18 mouse cellular contexts compared by ENCODE assay signal in genomic region chr3:27695612-27696448, GRCm38 (mm10). TPM values are rescaled to one million over a fixed set of nuclear protein-coding genes. Genes with fewer than 3 reads are reported as not detected.
DNase-seq lines count a peak whose midpoint lies in the region; ATAC-seq and TF ChIP-seq lines count a peak whose summit lies in the region.
"Had no signal": no experiment of that assay in that cellular context is flagged by ENCODE, and none has a peak within 500 bp of the region (broad histone marks: within the 10 kb centered on the region; RNA-seq: fewer than 3 reads in every experiment).

No protein-coding gene starts in this region.

- 0 out of 2 replicates have a peak, but pooled peaks have one; percentile 20 for ATAC-seq in heart, embryonic 12.5 days (ENCODE audit: insufficient number of reproducible peaks, low FRiP score)
- ATAC-seq in kidney, postnatal 0 days (replicated peaks; ENCODE audit: low FRiP score, low read depth), result no peak
- ATAC-seq in limb, embryonic 15.5 days (ENCODE audit: insufficient number of reproducible peaks, low FRiP score, low TSS enrichment, low read depth), result no peak
- ATAC-seq: inflammation-experienced regulatory T-cells, adult 6 months had no signal

- H3K36me3 ChIP-seq in heart, embryonic 12.5 days, result 0 out of 2 replicates have a peak, but pooled peaks cover 2% of the 10 kb centered on the region
- H3K36me3 ChIP-seq in heart, embryonic 10.5 days, result 0 out of 2 replicates have a peak, but pooled peaks cover 2% of the 10 kb centered on the region
- no peaks in the 10 kb centered on the region for H3K36me3 ChIP-seq in kidney, postnatal 0 days (ENCODE audit: insufficient read depth, low read length)
- 0 out of 2 replicates have a peak, but pooled peaks cover 4% of the 10 kb centered on the region for H3K36me3 ChIP-seq in limb, embryonic 15.5 days
- H3K36me3 ChIP-seq: hindbrain, embryonic 12.5 days; liver, embryonic 13.5 days; lung, embryonic 15.5 days had no signal

- no peak overlapping the region for H3K4me3 ChIP-seq in heart, embryonic 12.5 days
- no peak overlapping the region for H3K4me3 ChIP-seq in heart, embryonic 10.5 days
- H3K4me3 ChIP-seq in kidney, postnatal 0 days (replicated peaks; ENCODE audit: low read depth, low read length), result no peak overlapping the region
- H3K4me3 ChIP-seq in limb, embryonic 15.5 days, result no peak overlapping the region
- H3K4me3 ChIP-seq: hindbrain, embryonic 12.5 days; liver, embryonic 13.5 days; lung, embryonic 15.5 days had no signal

- H3K4me2 ChIP-seq in heart, embryonic 12.5 days, result no peak overlapping the region
- H3K4me2 ChIP-seq in kidney, postnatal 0 days (ENCODE audit: low read length), result peak overlapping the region; percentile 35
- no peak overlapping the region for H3K4me2 ChIP-seq in limb, embryonic 15.5 days
- H3K4me2 ChIP-seq: heart, embryonic 11.5 days; hindbrain, embryonic 12.5 days; liver, embryonic 13.5 days; lung, embryonic 15.5 days had no signal

- no peaks in the 10 kb centered on the region for H3K9me3 ChIP-seq in heart, embryonic 12.5 days (replicated peaks)
- H3K9me3 ChIP-seq in heart, embryonic 10.5 days, result no peaks in the 10 kb centered on the region
- no peaks in the 10 kb centered on the region for H3K9me3 ChIP-seq in kidney, postnatal 0 days (replicated peaks; ENCODE audit: low read length)
- no peaks in the 10 kb centered on the region for H3K9me3 ChIP-seq in limb, embryonic 15.5 days
- H3K9me3 ChIP-seq: hindbrain, embryonic 12.5 days; liver, embryonic 13.5 days; lung, embryonic 15.5 days had no signal

- H3K27me3 ChIP-seq in heart, embryonic 12.5 days (replicated peaks), result no peaks in the 10 kb centered on the region
- H3K27me3 ChIP-seq in heart, embryonic 10.5 days (ENCODE audit: insufficient read depth, poor library complexity, severe bottlenecking), result no peaks in the 10 kb centered on the region
- H3K27me3 ChIP-seq in kidney, postnatal 0 days (ENCODE audit: insufficient read depth, low read length), result no peaks in the 10 kb centered on the region
- no peaks in the 10 kb centered on the region for H3K27me3 ChIP-seq in limb, embryonic 15.5 days
- H3K27me3 ChIP-seq: hindbrain, embryonic 12.5 days; liver, embryonic 13.5 days; lung, embryonic 15.5 days had no signal

- no peak overlapping the region for H3K9ac ChIP-seq in heart, embryonic 12.5 days
- H3K9ac ChIP-seq in kidney, postnatal 0 days (ENCODE audit: low read depth, low read length), result no peak overlapping the region
- no peak overlapping the region for H3K9ac ChIP-seq in limb, embryonic 15.5 days
- H3K9ac ChIP-seq: hindbrain, embryonic 12.5 days; liver, embryonic 13.5 days; lung, embryonic 15.5 days had no signal

- peaks cover 79% of the 10 kb centered on the region for H3K4me1 ChIP-seq in heart, embryonic 12.5 days (replicated peaks)
- H3K4me1 ChIP-seq in heart, embryonic 10.5 days, result peaks cover 46% of the 10 kb centered on the region
- H3K4me1 ChIP-seq in kidney, postnatal 0 days (replicated peaks; ENCODE audit: insufficient read depth, low read length), result peaks cover 22% of the 10 kb centered on the region
- H3K4me1 ChIP-seq in limb, embryonic 15.5 days, result peaks cover 37% of the 10 kb centered on the region

- TF ChIP-seq CTCF in kidney, postnatal 0 days (IDR thresholded peaks at IDR 0.05; ENCODE audit: low read depth), result no peak

- 71% methylated on average over 16 of the region's 16 CpGs for WGBS in heart, embryonic 12.5 days
- 74% methylated on average over 16 of the region's 16 CpGs for WGBS in heart, embryonic 10.5 days
- WGBS in kidney, postnatal 0 days, result 32% methylated on average over 16 of the region's 16 CpGs
- 55% methylated on average over 16 of the region's 16 CpGs for WGBS in limb, embryonic 15.5 days

- DNase-seq in heart, embryonic 10.5 days (ENCODE audit: low spot score), result no peak
- peak; percentile 71 for DNase-seq in kidney, postnatal 0 days (ENCODE audit: low spot score)
- DNase-seq in kidney, adult 8-10 months, result no peak
- DNase-seq in NIH3T3 (ENCODE audit: low read depth), result peak; percentile 52
- DNase-seq in frontal cortex, postnatal 25 days (ENCODE audit: low spot score in 2 of 2), result no peak
- DNase-seq in right cerebral cortex, postnatal 14 days, result no peak
- DNase-seq: cerebellum, adult 11-12 months; cerebellum, postnatal 36 days; gastrocnemius, postnatal 10 days; liver, embryonic 13.5 days; midbrain, embryonic 14.5 days; thymus, postnatal 36 days had no signal

- peak overlapping the region; percentile 71 for H3K27ac ChIP-seq in heart, embryonic 12.5 days (ENCODE audit: poor library complexity, severe bottlenecking)
- H3K27ac ChIP-seq in heart, embryonic 10.5 days, result no peak overlapping the region
- peak overlapping the region; percentile 57 for H3K27ac ChIP-seq in kidney, postnatal 0 days
- H3K27ac ChIP-seq in limb, embryonic 15.5 days, result 0 out of 2 replicates have a peak overlapping the region, but pooled peaks have one; percentile 22
- H3K27ac ChIP-seq: hindbrain, embryonic 12.5 days; liver, embryonic 13.5 days; lung, embryonic 15.5 days had no signal

RNA-seq across cellular contexts. Expression of gene Fndc3b, which starts 15.3 kb away (rescaled TPM):
- polyA plus RNA-seq in heart, embryonic 12.5 days (2016; fragmentation: Nextera tagmentation; extraction: Ambion mirVana), result 36.8 and 43.6 TPM in 2 replicates
- polyA plus RNA-seq in heart, embryonic 10.5 days (2016; fragmentation: Nextera tagmentation; extraction: Ambion mirVana), result 21.9 and 26.0 TPM in 2 replicates
- polyA plus RNA-seq in kidney, postnatal 0 days (2015; fragmentation: Nextera tagmentation; extraction: Ambion mirVana), result 23.1 and 24.2 TPM in 2 replicates
- polyA plus RNA-seq in limb, embryonic 15.5 days (2015; fragmentation: Nextera tagmentation; extraction: Ambion mirVana), result 35.4 and 39.5 TPM in 2 replicates

Comparison
In these comparisons a context has a peak if more than half of its experiments do, and no peak if none do; other contexts are left out.
1. DNase-seq: peak in kidney, postnatal 0 days (single experiment) and NIH3T3 (single experiment); none in heart, embryonic 10.5 days (single experiment), kidney, adult 8-10 months (0 of 2), frontal cortex, postnatal 25 days (0 of 2) and right cerebral cortex, postnatal 14 days (single experiment).